Mouse (Mus musculus) heart, adult 9 months (tissue): ENCODE measurements at regions not wholly inside any gene's neighbourhood (a gene's known extent, or its start where the extent isn't known, plus 50 kb on each side); places are given as distances from the start of the nearest gene placed in this dataset.
"Not testable (repeated sequence)": the region's sequence is repeated elsewhere in the genome, so short reads cannot be mapped to it uniquely, and the experiment has no call there.

Experiments
- DNase-seq, 2 experiments: peaks; one replicate each; pipeline ENCODE4 v3.0.0; 2022; ENCODE audit warnings: low spot score in 2 of 2

- DNase-seq, result no peak
Measured at GRCm38 (mm10) chr1:185937026-185937425, 180.1 kb downstream of the Lyplal1 start.

- no peak for DNase-seq
Measured at GRCm38 (mm10) chr1:185939914-185940313, 177.2 kb downstream of the Lyplal1 start.

DNA sequence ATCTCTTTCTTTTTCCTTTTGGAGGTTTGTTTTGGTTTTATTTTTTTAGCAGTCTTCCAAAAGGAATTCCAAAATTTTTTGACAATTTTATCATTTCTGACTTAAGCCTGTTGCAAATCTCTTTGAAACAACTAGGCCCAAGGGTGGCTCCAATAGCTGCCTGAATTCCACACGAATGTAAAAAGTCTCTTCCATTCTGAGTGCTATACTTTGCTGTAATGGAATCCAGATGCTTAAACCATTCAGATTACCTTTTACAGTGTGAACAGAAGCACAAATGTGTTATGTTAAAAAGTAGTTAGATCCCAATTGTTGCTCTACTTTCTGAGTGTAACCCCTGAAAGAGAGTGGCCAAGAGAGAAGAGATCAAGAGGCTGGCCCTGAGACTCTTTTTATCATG lies 176.6 kb downstream of the Lyplal1 start:
- DNase-seq, result no peak

DNA sequence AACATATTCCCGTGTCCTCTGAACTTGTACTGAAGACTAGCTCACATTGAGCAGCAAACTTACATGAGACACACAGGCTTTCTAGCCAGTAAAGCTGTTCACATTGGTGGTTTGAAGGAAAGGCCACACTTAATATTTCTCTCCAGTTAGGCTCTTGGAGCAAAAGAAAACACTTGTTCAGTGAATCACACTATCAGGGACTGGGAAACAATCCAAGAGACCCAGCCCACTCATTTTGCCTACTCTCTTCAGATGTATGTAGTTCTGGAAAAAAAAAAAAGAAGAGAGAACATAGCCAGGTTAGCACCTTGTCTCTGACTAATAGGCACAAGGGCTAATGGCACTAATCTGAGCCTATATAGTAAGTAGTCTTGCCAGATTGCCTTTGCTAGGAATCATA lies 165.9 kb downstream of the Lyplal1 start:
- no peak for DNase-seq

DNA sequence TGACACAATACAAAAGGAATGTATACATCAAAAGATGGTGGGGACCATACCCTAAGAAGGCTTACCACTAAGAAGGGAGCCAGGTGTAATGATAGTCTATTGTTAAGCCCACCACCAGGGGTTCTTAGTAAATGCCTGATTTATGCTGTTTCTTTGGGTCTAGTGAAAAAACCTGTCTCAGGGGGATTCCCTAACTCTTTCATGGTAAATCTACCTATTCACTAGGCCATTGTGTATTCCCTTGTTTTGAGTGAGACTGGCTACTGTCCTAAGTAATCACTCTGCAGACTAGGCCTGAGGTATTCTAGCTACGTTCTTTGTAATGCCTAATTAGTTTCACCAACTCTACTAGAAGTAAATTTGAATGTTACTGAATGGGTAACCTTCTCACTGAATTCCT lies 161.3 kb downstream of the Lyplal1 start:
- not testable (repeated sequence) for DNase-seq

DNA sequence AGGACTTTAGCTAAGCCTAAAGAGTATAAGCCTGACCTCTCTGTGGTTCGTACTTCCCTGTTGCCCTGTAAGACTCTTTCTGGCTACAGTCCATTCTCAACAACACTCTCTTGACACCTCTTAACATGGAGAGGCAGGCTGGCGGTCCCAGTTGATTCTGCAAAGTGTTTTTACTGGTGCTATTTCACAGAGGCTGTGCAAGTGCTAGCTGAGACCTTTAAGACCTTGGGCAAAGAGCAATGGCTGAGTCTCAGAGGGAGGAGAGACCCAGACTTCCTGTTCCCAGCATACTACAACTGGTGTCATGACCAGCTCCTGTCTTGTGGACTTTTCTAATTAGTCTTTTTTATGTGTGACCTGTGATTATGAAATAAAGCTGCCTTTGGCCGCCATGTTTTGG lies 159.6 kb downstream of the Lyplal1 start:
- DNase-seq, result no peak

DNA sequence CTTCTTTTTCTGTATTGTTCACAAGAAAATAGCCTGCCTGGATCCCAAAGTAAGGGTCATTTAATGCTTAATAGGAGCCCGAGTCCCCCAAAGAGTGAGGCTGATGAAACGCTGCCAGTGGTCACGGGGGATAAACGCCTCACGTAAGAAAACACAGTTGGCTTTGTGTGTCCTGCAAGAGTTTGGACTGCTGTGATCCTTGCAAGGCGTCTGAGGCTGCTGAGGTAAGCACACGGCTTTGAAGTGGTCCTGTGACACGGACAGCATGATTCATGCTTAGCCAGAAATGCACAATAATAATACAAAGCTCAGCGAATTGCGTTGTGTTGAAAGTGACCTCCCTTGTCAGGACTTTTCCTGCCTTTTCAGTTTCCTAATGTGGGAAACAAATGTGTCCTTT lies 158.8 kb downstream of the Lyplal1 start:
- DNase-seq, result no peak

GRCm38 (mm10) chr1:185962606-185963005 lies 154.5 kb downstream of the Lyplal1 start:
- no peak for DNase-seq

DNA sequence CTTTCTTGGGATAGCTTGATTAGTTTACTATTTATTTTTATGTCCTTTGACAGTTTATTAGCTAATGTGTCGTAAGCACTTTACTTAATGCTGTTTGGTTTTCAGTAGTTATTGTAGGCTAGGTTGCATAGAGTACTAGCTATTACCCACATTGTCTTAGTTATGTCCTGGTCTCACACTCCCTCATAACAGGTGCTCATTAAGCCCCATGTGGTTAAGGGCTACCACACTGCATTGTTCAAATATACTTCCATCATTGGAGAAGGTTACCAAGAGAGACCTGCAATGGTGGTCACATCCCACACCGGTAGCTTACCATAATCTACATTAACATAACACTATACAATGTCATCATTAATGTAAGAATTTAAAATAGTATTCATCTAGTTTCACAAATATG lies 153.3 kb downstream of the Lyplal1 start:
- no peak for DNase-seq

GRCm38 (mm10) chr1:185964426-185964825 lies 152.7 kb downstream of the Lyplal1 start:
- peak in 1 of 2 experiments; percentile 5 for DNase-seq

- no peak for DNase-seq
Measured at GRCm38 (mm10) chr1:185967227-185967626, 149.9 kb downstream of the Lyplal1 start.

- DNase-seq, result no peak
Measured at GRCm38 (mm10) chr1:185967816-185968215, 149.3 kb downstream of the Lyplal1 start.

GRCm38 (mm10) chr1:185968642-185969041 lies 148.5 kb downstream of the Lyplal1 start:
- no peak for DNase-seq

- peak; percentile 19 to 51 for DNase-seq
Measured at GRCm38 (mm10) chr1:185969231-185969630, 147.9 kb downstream of the Lyplal1 start.

DNA sequence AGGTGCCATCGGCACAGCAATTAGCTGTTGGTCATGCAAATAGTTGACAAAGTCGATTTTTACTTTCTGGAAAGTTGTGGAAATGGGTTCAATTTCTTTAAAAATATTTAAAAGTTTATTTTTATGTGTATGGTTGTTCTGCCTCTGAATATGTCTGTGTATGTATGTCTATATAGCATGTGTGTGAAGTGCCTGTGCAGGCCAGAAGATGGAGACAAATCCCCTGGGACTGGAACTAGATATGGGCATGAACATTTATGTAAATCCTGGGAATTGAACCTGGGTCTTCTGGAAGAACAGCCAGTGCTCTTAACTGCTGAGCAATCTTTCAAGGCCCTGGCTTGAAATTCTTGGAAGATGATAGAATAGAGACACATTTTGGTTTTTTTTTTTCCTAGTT lies 140.0 kb downstream of the Lyplal1 start:
- DNase-seq, result no peak

DNA sequence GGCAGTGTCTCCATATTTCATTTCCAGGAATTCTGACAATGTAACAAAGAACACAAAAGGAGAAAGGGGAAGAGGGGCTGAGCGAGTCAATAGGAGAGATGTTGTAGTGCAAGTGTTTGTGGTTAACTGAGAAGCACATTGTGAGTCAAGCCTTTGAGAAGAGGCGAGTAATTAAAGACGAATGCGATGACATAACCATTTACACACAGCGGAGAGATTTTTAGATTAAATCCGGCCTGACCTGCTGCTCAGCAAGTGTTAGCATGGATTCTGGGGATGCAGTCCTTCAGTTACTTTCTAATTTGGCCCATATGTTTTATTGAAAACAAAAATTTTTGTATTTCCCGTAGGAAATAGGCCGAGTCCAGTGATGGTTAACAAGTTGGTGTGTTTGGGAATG lies 127.7 kb downstream of the Lyplal1 start:
- no peak for DNase-seq

GRCm38 (mm10) chr1:186000066-186000465 lies 117.0 kb downstream of the Lyplal1 start:
- not testable (repeated sequence) for DNase-seq

GRCm38 (mm10) chr1:186013413-186013812 lies 103.7 kb downstream of the Lyplal1 start:
- DNase-seq, result no peak

DNA sequence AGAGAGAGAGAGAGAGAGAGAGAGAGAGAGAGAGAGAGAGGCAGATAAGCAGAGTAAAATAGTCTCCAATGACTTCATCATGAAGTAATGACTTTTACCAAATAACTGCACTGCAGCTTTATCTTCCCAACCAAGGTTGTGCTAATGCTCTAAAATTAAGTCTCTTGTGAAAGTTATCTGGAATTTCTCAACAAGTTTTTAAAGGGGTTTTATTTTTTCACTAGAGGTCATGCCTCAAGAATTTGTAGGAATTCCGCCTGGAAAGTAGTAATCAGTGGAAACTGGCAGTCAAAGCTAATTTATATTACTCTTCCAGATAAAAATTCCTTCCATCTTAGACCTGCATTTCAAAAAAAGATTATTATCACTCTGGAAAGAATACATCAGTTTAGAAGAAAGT lies 102.9 kb downstream of the Lyplal1 start:
- DNase-seq, result peak in 1 of 2 experiments; percentile 1

- no peak for DNase-seq
Measured at GRCm38 (mm10) chr1:186015831-186016561, 101.1 kb downstream of the Lyplal1 start.

- DNase-seq, result no peak
Measured at GRCm38 (mm10) chr1:186017547-186017946, 99.6 kb downstream of the Lyplal1 start.

DNA sequence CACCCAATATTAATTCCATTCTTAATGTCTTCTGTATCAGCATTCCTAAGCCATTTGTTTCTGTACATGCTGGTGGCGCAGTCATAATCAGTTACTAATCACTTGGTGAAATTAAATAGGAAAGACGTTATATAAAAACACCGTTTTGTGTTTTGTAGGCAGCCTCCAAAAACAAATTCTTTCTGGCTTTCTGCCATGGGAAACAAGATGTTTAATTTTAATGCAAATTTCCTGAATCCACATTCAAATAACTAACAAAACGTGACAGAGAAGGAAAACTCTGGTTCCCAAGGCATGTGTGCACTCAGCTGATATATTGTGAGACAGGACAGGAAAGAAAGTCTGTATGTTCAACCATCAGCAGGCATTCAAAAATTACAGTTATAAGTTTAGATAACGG lies 97.6 kb downstream of the Lyplal1 start:
- DNase-seq, result no peak

GRCm38 (mm10) chr1:186031951-186032350 lies 85.2 kb downstream of the Lyplal1 start:
- DNase-seq, result no peak

DNA sequence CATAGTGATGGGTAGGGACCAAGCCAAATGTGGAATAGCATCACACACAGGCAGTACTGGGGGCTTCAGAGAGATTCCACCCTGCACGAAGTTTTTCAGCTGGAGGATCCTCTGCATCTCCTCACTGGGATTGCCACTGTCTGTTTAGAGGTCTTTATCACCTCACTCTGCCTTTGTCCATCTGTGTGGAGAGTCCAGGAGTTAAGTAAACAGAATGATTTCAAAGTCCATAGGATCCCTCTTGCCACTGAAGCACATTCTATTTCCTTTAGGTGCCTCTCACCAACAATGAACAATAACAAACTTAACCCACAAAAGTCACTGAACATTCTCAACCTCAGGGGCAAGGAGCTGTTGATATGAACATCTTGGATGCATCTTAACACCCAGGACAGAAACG lies 82.7 kb downstream of the Lyplal1 start:
- DNase-seq, result no peak
